Mouse (Mus musculus) hindbrain, embryonic 14.5 days (tissue): ENCODE results near the gene Hsd17b2. TPM values are rescaled to one million over a fixed set of nuclear protein-coding genes. Genes with fewer than 3 reads are reported as not detected.

ENCODE experiments used
- ATAC-seq: fragments of 200-750 bp; cut with Nextera tagmentation; 2 replicates; pipeline ENCODE4 v1.8.0; 2017; ENCODE audit warnings: moderate number of reproducible peaks, mild to moderate bottlenecking, moderate TSS enrichment, moderate library complexity; ENCODE audit not compliant: low FRiP score
- DNase-seq: peaks from one replicate; pipeline ENCODE4 v3.0.0-alpha.2; 2015; ENCODE audit warnings: low spot score
- H3K27ac ChIP-seq: fragments of 300-500 bp; sonication (generic); 2 replicates; pipeline ENCODE4 v1.5.1; 2014; ENCODE audit warnings: mild to moderate bottlenecking, moderate library complexity
- H3K27me3 ChIP-seq: fragments of 300-500 bp; sonication (generic); 2 replicates; pipeline ENCODE4 v1.6.1; 2014; ENCODE audit warnings: mild to moderate bottlenecking, low read length, mixed read lengths; ENCODE audit not compliant: control insufficient read depth, insufficient read depth
- H3K36me3 ChIP-seq: fragments of 300-500 bp; sonication (generic); replicated peaks from 2 replicates; pipeline ENCODE4 v1.6.1; 2014; ENCODE audit not compliant: control insufficient read depth, insufficient read depth
- H3K4me1 ChIP-seq: fragments of 300-500 bp; sonication (generic); replicated peaks from 2 replicates; pipeline ENCODE4 v1.6.1; 2014; ENCODE audit warnings: antibody characterized with exemption, low read length, mixed read lengths; ENCODE audit not compliant: control insufficient read depth, insufficient read depth
- H3K4me2 ChIP-seq: fragments of 300-500 bp; sonication (generic); replicated peaks from 2 replicates; pipeline ENCODE4 v1.6.1; 2014; ENCODE audit warnings: mild to moderate bottlenecking, moderate library complexity
- H3K4me3 ChIP-seq: fragments of 300-500 bp; sonication (generic); replicated peaks from 2 replicates; pipeline ENCODE4 v1.5.1; 2014; ENCODE audit warnings: mild to moderate bottlenecking, low read length
- H3K9ac ChIP-seq: fragments of 300-500 bp; sonication (generic); 2 replicates; pipeline ENCODE4 v1.6.1; 2014
- H3K9me3 ChIP-seq: fragments of 300-500 bp; sonication (generic); 2 replicates; pipeline ENCODE4 v1.6.1; 2016; ENCODE audit warnings: low read length; ENCODE audit not compliant: control insufficient read depth
- WGBS: fragments of 180-500 bp; shearing (Covaris S2); extraction: QIAGEN DNeasy Blood & Tissue Kit; methylation state at CpG from one replicate; pipeline ENCODE4 v1.1.7; 2014; 5-methylcytosine and 5-hydroxymethylcytosine counted together
- polyA plus RNA-seq: library from polyadenylated mRNA; unstranded; fragments of >200 nt; fragmentation: Nextera tagmentation; extraction: Ambion mirVana; gene quantifications from 2 replicates; pipeline ENCODE4 v1.2.1, GENCODE M21; 2014

Gene Hsd17b2
- polyA plus RNA-seq, 1 experiment from 2014 or later, result 0.25 TPM

DNA sequence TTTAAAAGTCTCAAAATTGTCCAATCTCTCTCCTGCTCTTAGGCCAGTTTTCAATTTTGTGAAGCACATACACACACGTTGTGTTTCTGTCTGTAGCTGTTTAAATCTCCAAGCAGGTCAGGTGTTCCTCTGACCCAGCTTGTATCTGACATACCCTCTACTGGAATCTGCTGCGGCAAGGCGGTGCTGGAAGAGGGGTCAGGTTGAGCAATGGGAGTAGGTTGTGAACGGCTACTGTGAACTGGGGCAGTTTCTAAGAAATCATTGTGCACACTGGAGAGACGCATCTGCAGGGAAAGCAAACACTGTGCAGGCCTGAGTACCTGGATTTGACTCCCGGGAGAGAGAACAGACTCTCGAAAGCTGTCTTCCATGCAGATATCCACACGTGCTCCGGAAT is 25.2 kb upstream of the Hsd17b2 start:
- DNase-seq (no peak), ATAC-seq (no peak)
- no peaks in the 10 kb centered on the region for H3K27me3 ChIP-seq
- H3K4me3 ChIP-seq, result no peak overlapping the region
- no peaks in the 10 kb centered on the region for H3K4me1 ChIP-seq
- no peak overlapping the region for H3K27ac ChIP-seq
- no peaks in the 10 kb centered on the region for H3K36me3 ChIP-seq
- H3K9ac ChIP-seq, result no peak overlapping the region
- no peaks in the 10 kb centered on the region for H3K9me3 ChIP-seq
- no peak overlapping the region for H3K4me2 ChIP-seq
- WGBS, result 82% methylated on average over 9 of the region's 9 CpGs

DNA sequence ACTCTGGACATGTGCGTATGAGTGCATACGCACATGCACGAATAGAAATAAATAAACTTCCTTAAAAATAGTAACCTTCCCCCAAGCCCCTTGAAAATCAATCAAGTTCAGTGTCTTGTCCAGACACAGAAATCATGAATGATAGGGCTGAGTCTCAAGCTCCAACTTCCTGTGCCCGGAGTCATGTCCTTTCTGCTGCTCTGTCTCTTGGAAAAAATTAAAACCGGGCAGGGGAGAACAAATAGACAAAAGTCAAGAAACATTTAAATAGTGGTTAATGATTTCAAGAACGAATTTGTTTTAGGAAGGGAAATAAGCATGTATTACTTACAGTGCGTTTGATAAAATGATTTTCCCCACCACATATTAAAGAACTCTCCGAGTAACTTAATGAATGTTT is 24.7 kb upstream of the Hsd17b2 start:
- DNase-seq (no peak), ATAC-seq (no peak)
- H3K27ac ChIP-seq, result no peak overlapping the region
- no peak overlapping the region for H3K4me3 ChIP-seq
- no peaks in the 10 kb centered on the region for H3K27me3 ChIP-seq
- no peaks in the 10 kb centered on the region for H3K9me3 ChIP-seq
- H3K36me3 ChIP-seq, result no peaks in the 10 kb centered on the region
- no peak overlapping the region for H3K9ac ChIP-seq
- 83% methylated on average over 8 of the region's 8 CpGs for WGBS
- H3K4me2 ChIP-seq, result no peak overlapping the region
- no peaks in the 10 kb centered on the region for H3K4me1 ChIP-seq

DNA sequence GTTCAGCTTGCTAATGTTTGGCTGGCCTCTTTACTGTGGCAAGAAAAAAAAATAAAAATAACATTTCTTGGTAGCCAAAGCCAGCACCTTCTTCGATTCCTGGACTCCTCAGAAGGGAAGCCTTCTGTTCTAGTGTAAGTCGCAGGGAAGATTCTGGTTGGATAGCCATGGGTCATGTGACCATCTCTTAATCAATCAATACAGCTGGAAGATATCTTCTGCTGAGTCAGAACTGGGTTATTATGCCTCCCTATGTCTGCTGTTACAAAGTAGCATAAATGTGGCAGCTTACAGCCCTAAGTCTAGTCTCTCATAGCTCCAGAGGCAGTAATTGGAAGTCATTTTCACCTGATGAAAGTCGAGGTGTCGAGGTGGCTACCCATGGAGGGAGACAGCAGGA is 23.1 kb upstream of the Hsd17b2 start:
- Histone ChIP-seq H3K9me3 (no peaks in the 10 kb centered on the region), H3K4me2 (no peak overlapping the region), H3K36me3 (no peaks in the 10 kb centered on the region), H3K4me3 (no peak overlapping the region), H3K27ac (no peak overlapping the region), H3K27me3 (no peaks in the 10 kb centered on the region), H3K9ac (no peak overlapping the region), H3K4me1 (no peaks in the 10 kb centered on the region)
- 82% methylated on average over 4 of the region's 4 CpGs for WGBS
- DNase-seq (no peak), ATAC-seq (no peak)

DNA sequence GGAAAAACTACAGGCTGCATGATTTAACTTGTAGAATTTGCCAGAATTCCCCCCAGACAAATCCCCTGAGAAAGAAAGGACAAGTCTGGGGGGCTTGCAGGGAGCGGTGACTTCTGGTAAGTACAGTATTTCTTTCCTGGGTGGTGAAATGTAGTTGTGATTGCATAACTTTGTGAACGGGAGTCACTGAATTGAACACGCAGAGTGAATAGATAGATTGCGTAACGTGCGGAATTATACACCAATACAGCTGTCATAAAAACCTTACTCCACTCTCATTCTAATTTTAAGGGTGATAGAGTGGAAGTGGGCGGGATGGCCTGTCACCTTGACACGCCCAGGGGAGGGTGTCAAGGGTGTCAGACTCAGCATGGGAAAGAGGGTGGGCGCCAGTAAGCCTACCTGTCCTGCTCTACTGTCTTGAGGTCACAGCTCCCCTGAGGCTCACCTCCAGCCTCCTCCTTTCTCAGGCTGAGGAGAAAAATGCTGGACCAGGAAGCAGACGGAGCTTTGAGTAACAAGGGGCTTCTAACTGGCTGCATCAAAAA is 17.7 kb upstream of the Hsd17b2 start:
- no peak overlapping the region for H3K4me3 ChIP-seq
- H3K27me3 ChIP-seq, result no peaks in the 10 kb centered on the region
- H3K36me3 ChIP-seq, result no peaks in the 10 kb centered on the region
- H3K4me1 ChIP-seq, result no peaks in the 10 kb centered on the region
- H3K27ac ChIP-seq, result no peak overlapping the region
- no peak overlapping the region for H3K9ac ChIP-seq
- H3K4me2 ChIP-seq, result no peak overlapping the region
- H3K9me3 ChIP-seq, result no peaks in the 10 kb centered on the region
- ATAC-seq (no peak), DNase-seq (no peak)
- whole genome bisulfite sequencing, result 90% methylated on average over 10 of the region's 10 CpGs

DNA sequence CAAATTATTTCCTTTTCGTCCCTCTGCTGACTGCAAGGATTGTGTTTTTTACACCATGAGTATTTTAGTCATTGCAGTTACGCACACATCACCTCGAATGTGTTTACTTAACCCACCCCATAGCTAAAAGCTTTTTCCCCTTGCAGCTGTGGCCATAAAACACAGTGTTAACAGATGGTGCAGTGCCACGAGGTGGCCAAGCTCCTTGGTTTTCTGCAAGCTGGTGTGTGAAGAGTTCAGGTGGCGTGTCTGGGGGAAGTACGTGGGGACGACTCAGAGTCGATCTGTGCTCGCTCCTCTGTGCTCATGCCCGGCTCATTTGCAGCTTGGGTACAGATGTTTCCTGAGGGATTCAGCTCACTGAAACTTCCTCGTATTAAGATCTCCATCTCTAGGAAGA is 17.2 kb upstream of the Hsd17b2 start:
- Histone ChIP-seq H3K27me3 (no peaks in the 10 kb centered on the region), H3K9me3 (no peaks in the 10 kb centered on the region), H3K4me1 (no peaks in the 10 kb centered on the region), H3K27ac (no peak overlapping the region), H3K4me2 (no peak overlapping the region), H3K36me3 (no peaks in the 10 kb centered on the region), H3K9ac (no peak overlapping the region), H3K4me3 (no peak overlapping the region)
- DNase-seq, result no peak
- no peak for ATAC-seq
- WGBS, result 72% methylated on average over 11 of the region's 11 CpGs

DNA sequence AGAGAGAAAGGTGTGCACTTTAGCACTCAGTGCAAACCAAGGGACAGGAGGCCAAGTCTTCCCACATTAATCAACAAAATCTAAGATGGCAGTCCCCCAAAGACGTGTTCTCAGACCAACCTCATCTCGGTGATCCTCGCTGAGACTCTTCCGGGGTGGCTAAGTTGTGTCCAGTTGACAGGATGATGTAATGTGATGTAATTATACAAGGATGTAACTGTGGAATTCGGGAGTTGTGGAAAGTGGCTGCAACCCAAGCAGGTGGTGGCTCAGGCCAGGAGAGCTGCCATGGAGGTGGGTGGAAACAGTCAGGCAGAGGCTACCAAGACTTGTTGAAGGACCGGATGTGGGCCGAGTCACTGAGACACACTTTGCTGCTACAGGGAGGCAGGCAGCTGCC is 13.8 kb upstream of the Hsd17b2 start:
- Histone ChIP-seq H3K9ac (no peak overlapping the region), H3K9me3 (no peaks in the 10 kb centered on the region), H3K4me2 (no peak overlapping the region), H3K27me3 (no peaks in the 10 kb centered on the region), H3K4me1 (no peaks in the 10 kb centered on the region), H3K27ac (no peak overlapping the region), H3K4me3 (no peak overlapping the region), H3K36me3 (no peaks in the 10 kb centered on the region)
- 90% methylated on average over 7 of the region's 7 CpGs for WGBS
- DNase-seq (no peak), ATAC-seq (no peak)

DNA sequence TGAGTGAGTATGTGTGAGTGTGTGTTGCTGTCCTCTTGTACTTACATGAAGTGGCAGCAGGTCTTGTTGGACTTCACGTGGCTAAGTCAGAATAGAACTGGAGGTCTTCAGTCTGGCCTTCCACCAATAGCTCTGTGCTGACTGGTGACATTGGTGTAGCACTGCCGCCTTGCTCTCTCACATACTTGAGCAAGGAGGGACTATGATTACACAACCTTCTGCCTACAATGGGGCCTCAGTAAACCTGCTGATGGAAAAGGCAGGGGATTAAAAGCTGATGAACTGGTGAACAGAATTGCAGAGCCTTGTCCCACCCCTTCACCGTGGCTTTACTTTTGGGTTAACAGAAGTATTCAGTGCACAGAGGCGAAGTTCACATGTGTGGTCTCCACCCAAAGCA is 9.6 kb upstream of the Hsd17b2 start:
- ATAC-seq, result no peak
- no peaks in the 10 kb centered on the region for H3K9me3 ChIP-seq

DNA sequence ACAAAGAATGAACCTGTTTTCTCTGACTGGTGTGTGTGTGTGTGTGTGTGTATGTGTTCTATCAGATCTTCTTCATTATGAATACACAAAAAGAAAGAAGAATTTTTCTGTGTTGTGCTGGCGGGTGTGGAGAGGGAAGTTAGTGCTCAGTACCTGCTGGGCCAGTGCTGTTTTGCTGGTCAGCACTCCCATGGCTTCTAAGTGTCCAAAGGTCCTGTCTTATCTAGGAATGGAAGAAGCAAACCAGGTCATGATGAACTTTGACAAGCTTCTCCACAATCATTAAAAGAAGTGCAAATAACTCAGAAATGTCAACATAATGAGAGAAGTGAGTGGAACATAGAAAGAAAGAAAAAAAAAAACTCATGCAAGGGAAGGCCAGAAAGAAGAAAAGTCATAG is 6.1 kb upstream of the Hsd17b2 start:
- H3K27me3 ChIP-seq, result no peaks in the 10 kb centered on the region
- DNase-seq, result no peak
- no peaks in the 10 kb centered on the region for H3K36me3 ChIP-seq
- H3K4me2 ChIP-seq, result no peak overlapping the region
- no peak for ATAC-seq
- WGBS, result 96% methylated on average over 1 of the region's 1 CpGs
- H3K4me3 ChIP-seq, result no peak overlapping the region
- no peaks in the 10 kb centered on the region for H3K4me1 ChIP-seq
- H3K9ac ChIP-seq, result no peak overlapping the region
- no peak overlapping the region for H3K27ac ChIP-seq
- H3K9me3 ChIP-seq, result no peaks in the 10 kb centered on the region

More for the DNA sequence above, 9.6 kb upstream of the Hsd17b2 start:
- 94% methylated on average over 4 of the region's 4 CpGs for WGBS
- H3K27me3 ChIP-seq, result no peaks in the 10 kb centered on the region
- H3K4me2 ChIP-seq, result no peak overlapping the region
- no peak overlapping the region for H3K27ac ChIP-seq
- no peaks in the 10 kb centered on the region for H3K4me1 ChIP-seq
- no peak overlapping the region for H3K4me3 ChIP-seq
- no peak overlapping the region for H3K9ac ChIP-seq
- DNase-seq, result no peak
- no peaks in the 10 kb centered on the region for H3K36me3 ChIP-seq

DNA sequence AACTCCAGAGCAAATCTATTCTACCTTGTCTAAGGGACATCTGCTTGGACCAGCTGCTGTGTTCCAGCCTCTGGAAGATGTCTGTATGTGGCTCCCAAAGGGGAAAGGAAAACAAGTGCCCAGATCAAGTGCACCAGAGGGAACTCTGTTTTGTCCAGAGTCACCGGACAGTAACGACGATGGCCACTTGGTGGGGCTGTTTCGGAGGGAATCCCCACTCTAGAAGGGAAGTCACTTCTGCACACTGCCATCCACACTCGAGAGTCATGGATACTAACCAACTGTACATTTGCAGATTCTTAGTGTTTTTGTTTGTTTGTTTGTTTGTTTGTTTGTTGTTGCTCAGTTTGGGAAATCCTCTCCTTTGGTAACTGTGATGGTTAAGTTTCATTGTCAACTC is 4.5 kb upstream of the Hsd17b2 start:
- no peaks in the 10 kb centered on the region for H3K27me3 ChIP-seq
- no peak overlapping the region for H3K4me2 ChIP-seq
- DNase-seq (peak; percentile 49), ATAC-seq (no peak)
- no peak overlapping the region for H3K27ac ChIP-seq
- no peaks in the 10 kb centered on the region for H3K9me3 ChIP-seq
- no peak overlapping the region for H3K4me3 ChIP-seq
- no peaks in the 10 kb centered on the region for H3K36me3 ChIP-seq
- peaks cover 6% of the 10 kb centered on the region for H3K4me1 ChIP-seq
- no peak overlapping the region for H3K9ac ChIP-seq
- WGBS, result 42% methylated on average over 5 of the region's 5 CpGs

DNA sequence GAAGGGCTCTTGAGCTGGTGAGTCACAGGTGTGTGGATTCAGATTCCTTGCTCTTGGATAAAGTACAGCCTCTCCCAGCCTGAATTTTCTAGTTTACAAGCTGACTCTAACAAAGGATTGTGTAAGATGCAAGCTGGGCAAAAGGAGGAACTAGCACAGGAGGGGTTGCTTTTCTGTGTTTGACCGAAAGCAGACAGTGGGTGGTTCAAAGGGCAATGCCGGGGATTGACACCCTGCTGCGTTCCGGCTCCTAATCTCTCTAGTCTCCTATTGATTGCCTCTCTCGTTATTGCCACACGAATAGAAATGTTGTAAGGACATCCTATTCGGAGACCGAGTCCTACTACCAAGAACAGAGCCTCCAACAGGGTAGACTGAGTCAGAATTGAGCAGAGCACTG is 1.0 kb upstream of the Hsd17b2 start:
- Histone ChIP-seq H3K9me3 (no peaks in the 10 kb centered on the region), H3K36me3 (no peaks in the 10 kb centered on the region), H3K4me2 (no peak overlapping the region), H3K27ac (no peak overlapping the region), H3K4me1 (peaks cover 6% of the 10 kb centered on the region), H3K9ac (no peak overlapping the region), H3K27me3 (no peaks in the 10 kb centered on the region), H3K4me3 (no peak overlapping the region)
- no peak for ATAC-seq
- DNase-seq, result no peak
- WGBS, result 58% methylated on average over 8 of the region's 8 CpGs
